13 mouse cellular contexts compared by ENCODE assay signal in genomic region chr7:27839596-27839995, GRCm38 (mm10). TPM values are rescaled to one million over a fixed set of nuclear protein-coding genes. Genes with fewer than 3 reads are reported as not detected.
A peak's percentile ranks its signal among the peaks of the same experiment; 100 is the strongest.
DNase-seq lines count a peak whose midpoint lies in the region; ATAC-seq and TF ChIP-seq lines count a peak whose summit lies in the region.
"Had no signal": no experiment of that assay in that cellular context is flagged by ENCODE, and none has a peak within 500 bp of the region (broad histone marks: within the 10 kb centered on the region; RNA-seq: fewer than 3 reads in every experiment).

No protein-coding gene starts in this region.

- DNase-seq in heart, embryonic 10.5 days (ENCODE audit: low spot score), result no peak
- no peak for DNase-seq in heart, postnatal 4 days
- peak; percentile 64 for DNase-seq in midbrain, embryonic 11.5 days (ENCODE audit: low spot score, missing footprints)
- DNase-seq in cerebellum, postnatal 4 days (ENCODE audit: low spot score in 2 of 2), result no peak
- no peak for DNase-seq in left cerebral cortex, postnatal 25 days (ENCODE audit: low spot score in 2 of 2)
- DNase-seq in cerebellum, adult 18-20 months, result no peak
- DNase-seq: B cell, adult 2 months; cerebellum, postnatal 25 days; kidney, postnatal 4 days had no signal

- intact Hi-C loops in left cerebral cortex, postnatal 25 days (cut with DNase I), result loop anchor here (2.0 to 5.0 kb wide), 2 partner anchors 35 to 88 kb away; partner anchors contain the start of gene Zfp974

- H3K36me3 ChIP-seq in heart, embryonic 10.5 days, result peaks cover 6% of the 10 kb centered on the region
- peaks cover 6% of the 10 kb centered on the region for H3K36me3 ChIP-seq in ES-Bruce4 (ENCODE audit: control insufficient read depth, insufficient read depth, low read length, poor library complexity, severe bottlenecking)
- peaks cover 4% of the 10 kb centered on the region for H3K36me3 ChIP-seq in hindbrain, embryonic 12.5 days
- H3K36me3 ChIP-seq in midbrain, embryonic 11.5 days (ENCODE audit: control insufficient read depth, insufficient read depth, low read length), result no peaks in the 10 kb centered on the region
- H3K36me3 ChIP-seq: stomach, embryonic 15.5 days had no signal

- no peaks in the 10 kb centered on the region for H3K9me3 ChIP-seq in heart, embryonic 10.5 days
- no peaks in the 10 kb centered on the region for H3K9me3 ChIP-seq in ES-Bruce4 (replicated peaks; ENCODE audit: control insufficient read depth, insufficient read depth, low read length, poor library complexity, severe bottlenecking)
- no peaks in the 10 kb centered on the region for H3K9me3 ChIP-seq in hindbrain, embryonic 12.5 days (replicated peaks)
- no peaks in the 10 kb centered on the region for H3K9me3 ChIP-seq in midbrain, embryonic 11.5 days (ENCODE audit: control insufficient read depth, low read length)
- H3K9me3 ChIP-seq: stomach, embryonic 15.5 days had no signal

- H3K27ac ChIP-seq in heart, embryonic 10.5 days, result no peak overlapping the region
- H3K27ac ChIP-seq in ES-Bruce4 (ENCODE audit: insufficient read depth, low read length), result peak overlapping the region; percentile 78
- H3K27ac ChIP-seq in hindbrain, embryonic 12.5 days, result no peak overlapping the region
- H3K27ac ChIP-seq in midbrain, embryonic 11.5 days (ENCODE audit: low read depth, low read length), result no peak overlapping the region
- H3K27ac ChIP-seq: liver, embryonic 14.5 days; stomach, embryonic 15.5 days had no signal

- ATAC-seq in hindbrain, embryonic 12.5 days (ENCODE audit: low FRiP score), result no peak
- ATAC-seq in midbrain, embryonic 11.5 days (ENCODE audit: low FRiP score), result no peak

- H3K4me1 ChIP-seq in heart, embryonic 10.5 days, result peaks cover 9% of the 10 kb centered on the region
- peaks cover 4% of the 10 kb centered on the region for H3K4me1 ChIP-seq in ES-Bruce4 (ENCODE audit: control insufficient read depth, insufficient read depth, low read length)
- peaks cover 9% of the 10 kb centered on the region for H3K4me1 ChIP-seq in hindbrain, embryonic 12.5 days
- peaks cover 4% of the 10 kb centered on the region; the same call in 1 of the 2 replicates for H3K4me1 ChIP-seq in midbrain, embryonic 11.5 days (ENCODE audit: control insufficient read depth, insufficient read depth, low read length)

- H3K4me2 ChIP-seq in hindbrain, embryonic 12.5 days (replicated peaks), result peak overlapping the region; percentile 55
- peak overlapping the region; percentile 58; the same call in 1 of the 2 replicates for H3K4me2 ChIP-seq in midbrain, embryonic 11.5 days

- 92% methylated on average over 7 of the region's 7 CpGs for WGBS in heart, embryonic 10.5 days
- 92% methylated on average over 7 of the region's 7 CpGs for WGBS in hindbrain, embryonic 12.5 days
- WGBS in midbrain, embryonic 11.5 days, result 95% methylated on average over 7 of the region's 7 CpGs

- no peak for TF ChIP-seq POLR2A in ES-Bruce4 (IDR thresholded peaks at IDR 0.05; ENCODE audit: insufficient read depth, low read length)

- peak overlapping the region; percentile 70 for H3K4me3 ChIP-seq in heart, embryonic 10.5 days
- peak overlapping the region; percentile 40 for H3K4me3 ChIP-seq in ES-Bruce4 (ENCODE audit: low read depth, low read length)
- H3K4me3 ChIP-seq in hindbrain, embryonic 12.5 days, result peak overlapping the region; percentile 60; the same call in 1 of the 2 replicates
- H3K4me3 ChIP-seq in midbrain, embryonic 11.5 days (ENCODE audit: low read depth, low read length), result no peak overlapping the region

- H3K9ac ChIP-seq in ES-Bruce4 (ENCODE audit: low read depth, poor library complexity, severe bottlenecking), result peak overlapping the region; percentile 58
- no peak overlapping the region for H3K9ac ChIP-seq in hindbrain, embryonic 12.5 days
- no peak overlapping the region for H3K9ac ChIP-seq in midbrain, embryonic 11.5 days (ENCODE audit: low read length)

- TF ChIP-seq EP300 in ES-Bruce4 (IDR thresholded peaks at IDR 0.05; ENCODE audit: insufficient read depth, low read depth, low read length), result no peak

- no peak for TF ChIP-seq CTCF in ES-Bruce4 (IDR thresholded peaks at IDR 0.05; ENCODE audit: low read depth, low read length)

- H3K27me3 ChIP-seq in heart, embryonic 10.5 days (ENCODE audit: insufficient read depth, poor library complexity, severe bottlenecking), result no peaks in the 10 kb centered on the region
- no peaks in the 10 kb centered on the region for H3K27me3 ChIP-seq in ES-Bruce4 (ENCODE audit: control insufficient read depth, insufficient read depth, low read length, poor library complexity, severe bottlenecking)
- no peaks in the 10 kb centered on the region for H3K27me3 ChIP-seq in hindbrain, embryonic 12.5 days
- no peaks in the 10 kb centered on the region for H3K27me3 ChIP-seq in midbrain, embryonic 11.5 days (ENCODE audit: control insufficient read depth, insufficient read depth, low read length)
- H3K27me3 ChIP-seq: stomach, embryonic 15.5 days had no signal

RNA-seq across cellular contexts. Expression of gene Zfp59, which starts 1.2 kb away (rescaled TPM):
- 6.9 and 7.4 TPM in 2 replicates for polyA plus RNA-seq in heart, embryonic 10.5 days (2016; fragmentation: Nextera tagmentation; extraction: Ambion mirVana)
- total RNA-seq in heart, postnatal 4 days (2021), result 1 to 10 TPM; 2.3 to 3.0 TPM
- polyA plus RNA-seq in ES-Bruce4 (2011; ENCODE audit: insufficient read depth, insufficient read length, low read depth, missing spikeins), result 7.0 and 7.7 TPM in 2 replicates
- polyA plus RNA-seq in hindbrain, embryonic 12.5 days (2016; fragmentation: Nextera tagmentation; extraction: Ambion mirVana), result 11.7 and 12.5 TPM in 2 replicates
- 12.3 and 13.1 TPM in 2 replicates for polyA plus RNA-seq in midbrain, embryonic 11.5 days (2014; fragmentation: Nextera tagmentation; extraction: Ambion mirVana)
- total RNA-seq in left cerebral cortex, postnatal 25 days (2021), result 1 to 10 TPM; 4.2 to 4.6 TPM

RNA-seq across cellular contexts. Expression of gene Zfp607a, which starts 17.7 kb away (rescaled TPM):
- polyA plus RNA-seq in heart, embryonic 10.5 days (2016; fragmentation: Nextera tagmentation; extraction: Ambion mirVana), result 4.4 and 4.7 TPM in 2 replicates
- total RNA-seq in heart, postnatal 4 days (2021), result 1 to 10 TPM; 2.8 to 3.6 TPM
- polyA plus RNA-seq in ES-Bruce4 (2011; ENCODE audit: insufficient read depth, insufficient read length, low read depth, missing spikeins), result 1.8 and 2.0 TPM in 2 replicates
- polyA plus RNA-seq in hindbrain, embryonic 12.5 days (2016; fragmentation: Nextera tagmentation; extraction: Ambion mirVana), result 2.2 and 3.1 TPM in 2 replicates
- 3.0 and 3.9 TPM in 2 replicates for polyA plus RNA-seq in midbrain, embryonic 11.5 days (2014; fragmentation: Nextera tagmentation; extraction: Ambion mirVana)
- 1 to 10 TPM; 1.7 to 2.0 TPM for total RNA-seq in left cerebral cortex, postnatal 25 days (2021)

RNA-seq across cellular contexts. Expression of gene Zfp626, which starts 32.6 kb away (rescaled TPM):
- polyA plus RNA-seq in heart, embryonic 10.5 days (2016; fragmentation: Nextera tagmentation; extraction: Ambion mirVana), result 1.3 and 1.6 TPM in 2 replicates
- 1 to 10 TPM; 5.7 to 6.4 TPM for total RNA-seq in heart, postnatal 4 days (2021)
- 7.3 and 9.3 TPM in 2 replicates for polyA plus RNA-seq in ES-Bruce4 (2011; ENCODE audit: insufficient read depth, insufficient read length, low read depth, missing spikeins)
- 2.1 and 2.2 TPM in 2 replicates for polyA plus RNA-seq in hindbrain, embryonic 12.5 days (2016; fragmentation: Nextera tagmentation; extraction: Ambion mirVana)
- polyA plus RNA-seq in midbrain, embryonic 11.5 days (2014; fragmentation: Nextera tagmentation; extraction: Ambion mirVana), result 2.4 and 2.8 TPM in 2 replicates
- total RNA-seq in left cerebral cortex, postnatal 25 days (2021), result 1 to 10 TPM; 7.2 to 8.2 TPM
